Mouse (Mus musculus) spleen, adult 12 weeks (tissue): Measurements from ENCODE around the gene Itih5.

ENCODE experiments used
- DNase-seq: peaks from one replicate; pipeline ENCODE4 v3.0.0; 2022; ENCODE audit warnings: low spot score

Itih5 gene

GRCm38 (mm10) chr2:10168016-10168415, 14.6 kb downstream of the Itih5 start:
- no peak for DNase-seq

- DNase-seq = no peak
Observed at GRCm38 (mm10) chr2:10169991-10170390, 16.6 kb downstream of the Itih5 start.

- no peak for DNase-seq
Observed at GRCm38 (mm10) chr2:10193553-10193952, 40.2 kb downstream of the Itih5 start.

GRCm38 (mm10) chr2:10195162-10195561, 41.8 kb downstream of the Itih5 start:
- DNase-seq = no peak

GRCm38 (mm10) chr2:10199326-10199725, 46.0 kb downstream of the Itih5 start:
- no peak for DNase-seq

- no peak for DNase-seq
Observed at GRCm38 (mm10) chr2:10200736-10201285, 47.4 kb downstream of the Itih5 start.

GRCm38 (mm10) chr2:10204301-10204700, 50.9 kb downstream of the Itih5 start:
- DNase-seq = no peak

- no peak for DNase-seq
Observed at GRCm38 (mm10) chr2:10213468-10213867, 60.1 kb downstream of the Itih5 start.

GRCm38 (mm10) chr2:10215876-10216565, 62.6 kb downstream of the Itih5 start:
- DNase-seq = no peak

GRCm38 (mm10) chr2:10216566-10217247, 63.3 kb downstream of the Itih5 start:
- no peak for DNase-seq

GRCm38 (mm10) chr2:10221862-10222261, 68.5 kb downstream of the Itih5 start:
- no peak for DNase-seq

GRCm38 (mm10) chr2:10226907-10227306, 73.5 kb downstream of the Itih5 start:
- DNase-seq = no peak

- DNase-seq = no peak
Observed at GRCm38 (mm10) chr2:10231971-10232370, 78.6 kb downstream of the Itih5 start.

- DNase-seq = no peak
Observed at GRCm38 (mm10) chr2:10236554-10236953, 83.2 kb downstream of the Itih5 start.

- no peak for DNase-seq
Observed at GRCm38 (mm10) chr2:10242970-10243369, 89.6 kb downstream of the Itih5 start.

GRCm38 (mm10) chr2:10250441-10250840, 97.1 kb downstream of the Itih5 start:
- no peak for DNase-seq

GRCm38 (mm10) chr2:10250926-10251325, 97.6 kb downstream of the Itih5 start:
- DNase-seq = no peak

- no peak for DNase-seq
Observed at GRCm38 (mm10) chr2:10251466-10251865, 98.1 kb downstream of the Itih5 start.

GRCm38 (mm10) chr2:10252016-10252415, 98.6 kb downstream of the Itih5 start:
- DNase-seq = no peak

GRCm38 (mm10) chr2:10253351-10253750, 100.0 kb downstream of the Itih5 start:
- no peak for DNase-seq

- DNase-seq = no peak
Observed at GRCm38 (mm10) chr2:10256949-10257348, 103.6 kb downstream of the Itih5 start.

- DNase-seq = no peak
Observed at GRCm38 (mm10) chr2:10258312-10258711, 104.9 kb downstream of the Itih5 start.

GRCm38 (mm10) chr2:10260109-10260508, 106.7 kb downstream of the Itih5 start:
- DNase-seq = no peak
